ENCODE assay signal across 9 mouse cellular contexts in genomic region chr2:147298499-147298896, GRCm38 (mm10).
DNase-seq lines count a peak whose midpoint lies in the region; ATAC-seq and TF ChIP-seq lines count a peak whose summit lies in the region.
"Had no signal": no experiment of that assay in that cellular context is flagged by ENCODE, and none has a peak within 500 bp of the region (broad histone marks: within the 10 kb centered on the region; RNA-seq: fewer than 3 reads in every experiment).

No protein-coding gene starts in this region.

- no peaks in the 10 kb centered on the region for H3K27me3 ChIP-seq in embryonic facial prominence, embryonic 10.5 days (replicated peaks; ENCODE audit: low read depth, poor library complexity, severe bottlenecking)
- no peaks in the 10 kb centered on the region for H3K27me3 ChIP-seq in heart, embryonic 16.5 days (ENCODE audit: control insufficient read depth, insufficient read depth, low read length)
- H3K27me3 ChIP-seq in stomach, postnatal 0 days (ENCODE audit: control insufficient read depth, insufficient read depth, low read length): no peaks in the 10 kb centered on the region
- H3K27me3 ChIP-seq: liver, embryonic 15.5 days had no signal

- peak; percentile 73 for DNase-seq in retina, postnatal 1 day
- no peak for DNase-seq in retina, embryonic 14.5 days (ENCODE audit: low spot score)
- DNase-seq in embryonic facial prominence, embryonic 10.5 days (ENCODE audit: low spot score): no peak
- peak; percentile 79 to 91 for DNase-seq in layer of hippocampus, postnatal 14 days (ENCODE audit: low spot score in 2 of 2)
- peak; percentile 32 for DNase-seq in lung, postnatal 25 days (ENCODE audit: low spot score)
- DNase-seq in stomach, postnatal 0 days (ENCODE audit: low spot score): peak; percentile 44
- no peak for DNase-seq in c-Kit-positive CD71-positive TER-119-positive erythroid progenitor cells, embryonic 14.5 days (ENCODE audit: low spot score)

- peak overlapping the region; percentile 61; the same call in 1 of the 2 replicates for H3K27ac ChIP-seq in embryonic facial prominence, embryonic 10.5 days (replicated peaks)
- H3K27ac ChIP-seq in heart, embryonic 16.5 days (ENCODE audit: low read length): no peak overlapping the region
- H3K27ac ChIP-seq in stomach, postnatal 0 days (replicated peaks): no peak overlapping the region
- H3K27ac ChIP-seq: liver, embryonic 15.5 days had no signal

- no peak overlapping the region for H3K9ac ChIP-seq in heart, embryonic 16.5 days (ENCODE audit: low read length)
- H3K9ac ChIP-seq in stomach, postnatal 0 days (ENCODE audit: low read length): no peak overlapping the region
- H3K9ac ChIP-seq: liver, embryonic 15.5 days had no signal

- peaks cover 11% of the 10 kb centered on the region for H3K4me1 ChIP-seq in embryonic facial prominence, embryonic 10.5 days
- H3K4me1 ChIP-seq in heart, embryonic 16.5 days (ENCODE audit: control insufficient read depth, insufficient read depth, low read length): peaks cover 9% of the 10 kb centered on the region
- no peaks in the 10 kb centered on the region for H3K4me1 ChIP-seq in stomach, postnatal 0 days (replicated peaks; ENCODE audit: control insufficient read depth, insufficient read depth)
- H3K4me1 ChIP-seq: liver, embryonic 15.5 days had no signal

- H3K9me3 ChIP-seq in embryonic facial prominence, embryonic 10.5 days: no peaks in the 10 kb centered on the region
- no peaks in the 10 kb centered on the region for H3K9me3 ChIP-seq in heart, embryonic 16.5 days (replicated peaks; ENCODE audit: control insufficient read depth, low read length)
- no peaks in the 10 kb centered on the region for H3K9me3 ChIP-seq in stomach, postnatal 0 days (ENCODE audit: control insufficient read depth, low read length)
- H3K9me3 ChIP-seq: liver, embryonic 15.5 days had no signal

- no peaks in the 10 kb centered on the region for H3K36me3 ChIP-seq in embryonic facial prominence, embryonic 10.5 days (replicated peaks)
- H3K36me3 ChIP-seq in heart, embryonic 16.5 days (ENCODE audit: control insufficient read depth, insufficient read depth): no peaks in the 10 kb centered on the region
- H3K36me3 ChIP-seq in stomach, postnatal 0 days (ENCODE audit: control insufficient read depth, insufficient read depth, low read length): no peaks in the 10 kb centered on the region
- H3K36me3 ChIP-seq: liver, embryonic 15.5 days had no signal

- no peak overlapping the region for H3K4me2 ChIP-seq in heart, embryonic 16.5 days (ENCODE audit: low read depth, low read length)
- H3K4me2 ChIP-seq in stomach, postnatal 0 days (replicated peaks; ENCODE audit: low read depth): no peak overlapping the region
- H3K4me2 ChIP-seq: liver, embryonic 15.5 days had no signal

- WGBS in embryonic facial prominence, embryonic 10.5 days: 63% methylated on average over 7 of the region's 7 CpGs
- 19% methylated on average over 7 of the region's 7 CpGs for WGBS in heart, embryonic 16.5 days
- WGBS in stomach, postnatal 0 days: 36% methylated on average over 7 of the region's 7 CpGs

- no peak for TF ChIP-seq CTCF in stomach, postnatal 0 days (IDR thresholded peaks at IDR 0.05; ENCODE audit: low read depth)

- no peak overlapping the region for H3K4me3 ChIP-seq in embryonic facial prominence, embryonic 10.5 days
- H3K4me3 ChIP-seq in heart, embryonic 16.5 days (ENCODE audit: low read length): no peak overlapping the region
- H3K4me3 ChIP-seq in stomach, postnatal 0 days (ENCODE audit: low read depth, low read length): no peak overlapping the region
- H3K4me3 ChIP-seq: liver, embryonic 15.5 days had no signal

- ATAC-seq in heart, embryonic 16.5 days (replicated peaks; ENCODE audit: extremely low read depth, insufficient read depth, low FRiP score): peak; percentile 85
- 0 out of 2 replicates have a peak, but pooled peaks have one; percentile 26 for ATAC-seq in stomach, postnatal 0 days (ENCODE audit: low FRiP score, low TSS enrichment)

- no peak for TF ChIP-seq EP300 in stomach, postnatal 0 days (optimal IDR thresholded peaks at IDR 0.05)

Comparison
In these comparisons a context has a peak if more than half of its experiments do, and no peak if none do; other contexts are left out.
1. DNase-seq: peak in retina, postnatal 1 day (single experiment), layer of hippocampus, postnatal 14 days (2 of 2), lung, postnatal 25 days (single experiment) and stomach, postnatal 0 days (single experiment); none in retina, embryonic 14.5 days (single experiment), embryonic facial prominence, embryonic 10.5 days (single experiment) and c-Kit-positive CD71-positive TER-119-positive erythroid progenitor cells, embryonic 14.5 days (single experiment).